Mouse (Mus musculus) spleen, postnatal 4 days (tissue): ENCODE measurements around the gene Pcbd1.

ENCODE experiments used
- DNase-seq, 2 experiments: peaks; one replicate each; pipeline ENCODE4 v3.0.0; 2022; ENCODE audit warnings: low spot score in 2 of 2

Gene Pcbd1

GRCm38 (mm10) chr10:61089170-61090142 is at the start of gene Pcbd1:
Gene Pcbd1, plus strand, starts transcription at chr10:61089331.
- no peak for DNase-seq

GRCm38 (mm10) chr10:61039657-61040056 is 49.5 kb upstream of the Pcbd1 start:
- no peak for DNase-seq

GRCm38 (mm10) chr10:61045081-61045480 is 44.0 kb upstream of the Pcbd1 start:
- no peak for DNase-seq

- peak; percentile 41 to 81 for DNase-seq
These were observed 37.0 kb upstream of the Pcbd1 start for GRCm38 (mm10) chr10:61051993-61052613.

DNA sequence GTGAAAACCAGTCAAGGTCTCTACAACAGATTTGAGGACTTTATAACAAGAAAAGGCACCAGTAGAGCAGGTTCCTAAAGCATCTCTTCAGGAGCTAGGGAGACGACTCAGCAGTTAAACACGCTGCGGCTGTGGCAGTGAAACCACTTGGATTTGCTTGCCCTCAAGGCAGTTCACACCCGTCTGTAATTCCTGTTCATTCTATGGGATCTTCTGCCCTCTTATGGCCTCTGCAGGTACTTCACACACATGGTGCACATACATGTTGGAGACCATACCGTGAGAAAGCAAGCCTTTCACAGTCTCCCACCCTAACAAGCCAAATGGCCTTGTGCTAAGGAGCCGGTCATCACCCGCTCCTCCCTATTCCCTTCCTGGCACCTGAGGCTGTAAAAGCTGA is 32.5 kb upstream of the Pcbd1 start:
- no peak for DNase-seq

DNA sequence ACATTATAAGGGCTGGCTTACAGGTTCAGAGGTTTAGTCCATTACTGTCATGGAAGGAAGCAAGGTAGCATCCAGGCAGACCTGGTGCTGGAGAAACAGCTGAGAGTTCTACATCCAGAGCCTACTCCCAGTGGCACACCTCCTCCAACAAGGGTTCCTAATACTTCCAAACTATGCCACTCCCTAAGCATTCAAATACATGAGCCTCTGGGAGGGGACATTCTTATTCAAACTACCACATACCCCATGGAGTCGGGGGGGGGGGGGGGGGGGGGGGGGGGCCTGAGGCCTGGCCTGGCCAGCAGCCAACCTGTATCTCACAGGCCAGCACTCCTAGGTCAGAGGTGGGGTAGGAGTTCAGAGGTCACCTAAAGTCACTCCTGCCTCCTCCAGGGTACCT is 30.0 kb upstream of the Pcbd1 start:
- DNase-seq, result no peak

- no peak for DNase-seq
These were observed 29.5 kb upstream of the Pcbd1 start for GRCm38 (mm10) chr10:61059543-61060110.

DNA sequence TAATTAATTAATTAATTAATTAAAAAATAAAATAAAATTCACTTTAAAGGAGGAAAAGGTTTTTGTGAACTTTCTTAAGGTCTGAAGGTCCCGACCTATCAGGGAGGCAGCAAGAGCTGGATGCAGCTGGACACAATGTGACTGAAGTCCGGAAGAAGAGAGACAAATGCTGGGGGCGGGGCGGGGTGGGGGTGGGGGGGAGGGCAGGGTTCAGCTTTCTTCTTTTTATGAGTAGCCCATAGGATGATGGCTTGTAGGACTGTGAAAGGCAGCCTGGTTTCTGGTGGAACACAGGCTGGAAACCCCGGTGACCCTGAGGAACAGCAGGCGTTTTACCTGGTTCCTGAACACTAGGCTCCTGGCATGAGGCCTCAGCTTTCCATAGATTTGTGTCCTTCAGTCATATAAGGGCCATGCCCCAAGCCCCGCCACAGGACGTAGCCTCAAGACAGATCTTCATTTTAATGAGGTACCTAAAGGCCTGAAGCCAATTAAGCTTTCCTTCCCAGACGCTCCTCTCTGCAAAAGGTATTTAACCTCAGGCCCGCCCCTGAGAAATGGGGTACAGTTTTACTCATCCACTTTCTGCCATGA is 25.8 kb upstream of the Pcbd1 start:
- no peak for DNase-seq

- peak in 1 of 2 experiments; percentile 26 for DNase-seq
These were observed 24.5 kb upstream of the Pcbd1 start for GRCm38 (mm10) chr10:61064635-61065034.

DNA sequence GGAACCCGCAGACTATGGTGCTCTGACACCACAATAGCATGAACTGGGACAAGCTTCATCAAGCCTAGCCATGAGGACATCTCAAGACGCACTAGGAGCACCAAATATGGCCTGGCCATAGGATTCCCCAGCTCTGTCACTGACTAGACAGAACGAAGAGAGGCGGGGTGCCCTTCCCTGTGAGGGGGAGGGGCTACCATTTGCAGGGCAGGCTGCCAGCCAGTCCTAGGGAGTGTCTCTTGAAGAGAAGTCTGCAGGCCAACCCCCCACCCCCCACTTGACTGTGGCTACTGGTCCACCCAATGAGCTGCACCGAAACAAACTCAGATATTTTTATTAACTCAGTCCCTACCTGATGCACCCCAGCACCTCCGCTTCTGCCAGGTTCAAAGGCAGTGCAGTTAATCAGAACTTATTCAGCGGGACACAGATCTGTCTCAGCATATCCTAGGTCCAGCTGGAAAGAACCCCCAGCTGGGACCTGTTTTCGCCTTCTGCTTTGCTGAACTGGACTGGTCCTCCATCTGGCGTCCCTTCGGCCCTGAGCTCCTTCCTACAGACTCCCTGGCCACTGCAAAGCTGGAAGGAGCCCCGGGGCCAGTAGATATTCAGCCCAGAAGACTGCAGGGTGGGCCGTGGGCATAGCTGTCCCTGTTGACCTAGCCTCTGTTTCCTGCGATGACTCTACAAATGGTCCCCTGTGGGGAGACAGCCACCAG is 23.7 kb upstream of the Pcbd1 start:
- DNase-seq, result no peak

- peak in 1 of 2 experiments; percentile 31 for DNase-seq
These were observed 20.5 kb upstream of the Pcbd1 start for GRCm38 (mm10) chr10:61068436-61069192.

DNA sequence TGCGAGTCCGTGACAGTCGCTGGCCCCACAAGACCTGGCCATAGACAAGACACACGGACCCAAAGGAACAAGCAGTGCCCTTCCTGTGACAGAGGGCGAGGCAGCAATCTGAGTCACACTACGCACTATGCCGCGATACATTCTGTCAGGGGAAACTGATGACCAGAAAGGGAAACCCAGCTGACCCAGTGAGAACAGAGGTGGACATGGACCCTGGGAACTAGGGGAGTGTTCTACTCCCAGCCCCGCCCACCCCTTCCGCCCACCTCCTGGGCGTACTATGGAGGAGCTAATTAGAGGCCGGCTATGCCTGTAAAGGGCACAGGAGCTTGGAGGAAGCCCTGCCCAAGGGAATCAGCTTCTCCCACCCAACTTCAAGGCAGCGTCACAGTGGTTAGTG is 19.9 kb upstream of the Pcbd1 start:
- DNase-seq, result no peak

DNA sequence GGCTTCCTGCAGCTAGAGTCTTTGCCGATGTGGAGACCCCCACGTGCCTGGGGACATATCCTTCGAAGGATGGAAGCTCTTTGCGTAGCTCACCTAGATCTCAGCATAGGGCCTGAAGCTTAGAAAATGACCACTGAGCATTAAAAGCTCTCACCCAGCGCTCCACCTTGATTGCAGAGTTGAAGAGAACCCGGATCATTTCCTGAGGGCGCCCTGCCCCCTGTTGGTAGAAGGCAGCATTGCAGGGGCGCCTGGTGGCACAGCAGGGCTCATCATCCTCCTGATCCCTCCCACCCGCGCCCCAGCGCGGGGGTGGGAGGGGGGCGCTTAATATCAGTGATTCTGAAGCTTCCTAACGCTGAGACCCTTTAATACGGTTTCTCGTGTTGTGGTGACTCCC is 16.8 kb upstream of the Pcbd1 start:
- DNase-seq, result peak; percentile 28 to 79

DNA sequence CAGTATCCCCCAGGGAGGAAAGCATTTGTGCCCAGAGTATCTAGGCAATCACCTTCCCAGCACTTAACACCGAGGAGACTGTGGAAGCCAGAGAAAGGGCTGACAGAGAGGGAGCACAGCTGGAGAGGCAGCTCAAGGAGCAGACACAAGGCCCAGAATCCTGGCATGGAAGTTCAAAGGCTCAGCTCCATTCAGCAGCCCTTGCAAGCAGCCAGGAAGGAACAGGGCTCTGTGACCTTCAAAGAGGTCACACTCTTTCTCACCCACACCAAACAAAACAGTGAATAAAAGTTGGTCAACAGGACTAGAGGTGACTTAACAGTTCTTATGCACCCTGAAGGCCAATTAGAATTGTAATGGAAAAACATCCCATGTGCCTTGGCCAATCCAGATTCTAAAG is 14.5 kb upstream of the Pcbd1 start:
- DNase-seq, result no peak

DNA sequence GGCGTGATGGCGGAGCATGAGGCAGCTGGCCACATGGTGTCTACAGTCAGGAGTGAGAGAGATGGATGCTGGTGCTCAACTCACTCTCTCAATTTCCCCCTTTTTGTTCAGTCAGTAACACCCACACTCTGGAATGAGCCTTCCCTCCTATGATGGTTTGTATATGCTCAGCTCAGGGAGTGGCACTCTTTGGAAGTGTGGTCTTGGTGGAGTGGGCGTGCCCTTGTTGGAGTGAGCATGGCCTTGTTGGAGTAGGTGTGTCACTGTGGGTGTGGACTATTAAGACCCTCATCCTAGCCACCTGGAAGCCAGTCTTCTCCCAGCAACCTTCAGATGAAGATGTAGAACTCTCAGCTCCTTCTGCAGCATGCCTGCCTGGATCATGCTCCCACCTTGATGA is 13.5 kb upstream of the Pcbd1 start:
- no peak for DNase-seq

- peak; percentile 54 to 72 for DNase-seq
These were observed 8.8 kb upstream of the Pcbd1 start for GRCm38 (mm10) chr10:61080227-61080930.

- no peak for DNase-seq
These were observed 8.2 kb upstream of the Pcbd1 start for GRCm38 (mm10) chr10:61080931-61081255.

DNA sequence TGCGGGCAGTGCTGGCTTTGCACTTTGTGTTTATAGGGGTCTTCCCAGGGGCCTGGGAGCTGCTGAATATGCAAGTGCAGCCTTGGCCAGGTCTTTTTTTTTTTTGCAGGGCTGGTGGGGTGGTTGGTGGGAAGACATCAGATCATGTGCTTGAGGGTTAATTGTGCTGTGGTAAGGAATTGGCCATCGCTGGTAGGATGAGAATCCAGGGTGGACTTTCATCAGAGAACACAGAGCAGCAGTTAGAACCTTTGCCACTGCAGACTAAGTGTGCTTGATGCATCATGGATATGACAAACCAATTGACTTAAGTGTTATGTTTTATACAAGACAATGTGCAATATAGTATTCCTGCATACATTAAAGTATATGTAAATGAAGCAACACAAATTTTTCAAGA is 3.8 kb upstream of the Pcbd1 start:
- no peak for DNase-seq

GRCm38 (mm10) chr10:61086502-61086901 is 2.6 kb upstream of the Pcbd1 start:
- no peak for DNase-seq

- DNase-seq, result no peak
These were observed 663 bp upstream of the Pcbd1 start for GRCm38 (mm10) chr10:61088468-61088867.
